Mouse (Mus musculus) liver, embryonic 16.5 days (tissue): ENCODE results near the gene Akr1cl. TPM values are rescaled to one million over a fixed set of nuclear protein-coding genes. Genes with fewer than 3 reads are reported as not detected.

Source experiments
- ATAC-seq: fragments of 200-750 bp; cut with Nextera tagmentation; 2 replicates; pipeline ENCODE4 v1.8.0; 2017; ENCODE audit warnings: low read depth, mild to moderate bottlenecking, moderate number of reproducible peaks, moderate library complexity
- H3K27ac ChIP-seq: fragments of 300-500 bp; sonication (generic); 2 replicates; pipeline ENCODE4 v1.5.1; 2014; ENCODE audit warnings: mild to moderate bottlenecking, low read length
- H3K27me3 ChIP-seq: fragments of 300-500 bp; sonication (generic); 2 replicates; pipeline ENCODE4 v1.6.1; 2014; ENCODE audit warnings: low read depth, low read length, mixed read lengths; ENCODE audit not compliant: control insufficient read depth, insufficient read depth
- H3K36me3 ChIP-seq: fragments of 300-500 bp; sonication (generic); 2 replicates; pipeline ENCODE4 v1.6.1; 2014; ENCODE audit warnings: mild to moderate bottlenecking; ENCODE audit not compliant: control insufficient read depth, insufficient read depth
- H3K4me1 ChIP-seq: fragments of 300-500 bp; sonication (generic); 2 replicates; pipeline ENCODE4 v1.6.1; 2014; ENCODE audit warnings: low read depth, low read length, mixed read lengths; ENCODE audit not compliant: control insufficient read depth
- H3K4me2 ChIP-seq: fragments of 300-500 bp; sonication (generic); 2 replicates; pipeline ENCODE4 v1.6.1; 2014; ENCODE audit warnings: low read depth, low read length, mixed read lengths
- H3K4me3 ChIP-seq: fragments of 300-500 bp; sonication (generic); 2 replicates; pipeline ENCODE4 v1.5.1; 2014; ENCODE audit warnings: low read depth, mild to moderate bottlenecking, low read length
- H3K9ac ChIP-seq: fragments of 300-500 bp; sonication (generic); 2 replicates; pipeline ENCODE4 v1.6.1; 2014; ENCODE audit warnings: low read depth, low read length
- H3K9me3 ChIP-seq: fragments of 300-500 bp; sonication (generic); replicated peaks from 2 replicates; pipeline ENCODE4 v1.6.1; 2016; ENCODE audit warnings: low read length; ENCODE audit not compliant: control insufficient read depth
- WGBS: fragments of 180-500 bp; shearing (Covaris S2); extraction: QIAGEN DNeasy Blood & Tissue Kit; methylation state at CpG from one replicate; pipeline ENCODE4 v1.1.7; 2014; ENCODE audit not compliant: insufficient replicate concordance; 5-methylcytosine and 5-hydroxymethylcytosine counted together
- polyA plus RNA-seq: library from polyadenylated mRNA; unstranded; fragments of >200 nt; fragmentation: Nextera tagmentation; extraction: Ambion mirVana; gene quantifications from 2 replicates; pipeline ENCODE4 v1.2.1, GENCODE M21; 2015

The Akr1cl gene
- polyA plus RNA-seq, 1 experiment from 2014 or later: 0.25 TPM

GRCm38 (mm10) chr1:64978321-64978799 lies 54.2 kb downstream of the Akr1cl start:
- WGBS: 50% methylated on average over 7 of the region's 7 CpGs

GRCm38 (mm10) chr1:64975346-64975745 lies 57.2 kb downstream of the Akr1cl start:
- Histone ChIP-seq H3K9me3 (no peaks in the 10 kb centered on the region), H3K27ac (no peak overlapping the region), H3K4me3 (no peak overlapping the region), H3K36me3 (no peaks in the 10 kb centered on the region), H3K27me3 (no peaks in the 10 kb centered on the region), H3K4me1 (no peaks in the 10 kb centered on the region), H3K9ac (no peak overlapping the region), H3K4me2 (no peak overlapping the region)
- no peak for ATAC-seq
- WGBS: 46% methylated on average over 7 of the region's 7 CpGs

More at GRCm38 (mm10) chr1:64978321-64978799, 54.2 kb downstream of the Akr1cl start:
- Histone ChIP-seq H3K36me3 (no peaks in the 10 kb centered on the region), H3K27me3 (no peaks in the 10 kb centered on the region), H3K9ac (no peak overlapping the region), H3K4me2 (no peak overlapping the region), H3K4me3 (no peak overlapping the region), H3K4me1 (no peaks in the 10 kb centered on the region), H3K9me3 (no peaks in the 10 kb centered on the region), H3K27ac (no peak overlapping the region)
- no peak for ATAC-seq

GRCm38 (mm10) chr1:64970685-64971084 lies 61.9 kb downstream of the Akr1cl start:
- H3K9ac ChIP-seq: no peak overlapping the region
- WGBS: 47% methylated on average over 5 of the region's 5 CpGs
- no peak overlapping the region for H3K4me3 ChIP-seq
- no peak overlapping the region for H3K27ac ChIP-seq
- H3K36me3 ChIP-seq: no peaks in the 10 kb centered on the region
- no peaks in the 10 kb centered on the region for H3K27me3 ChIP-seq
- no peak overlapping the region for H3K4me2 ChIP-seq
- H3K4me1 ChIP-seq: no peaks in the 10 kb centered on the region
- ATAC-seq: no peak
- H3K9me3 ChIP-seq: no peaks in the 10 kb centered on the region

Other genes with a start within 250 kb of the Akr1cl start
- 2.0 and 2.5 TPM in 2 replicates for gene Plekhm3, start 75.9 kb downstream of the Akr1cl start, polyA plus RNA-seq
- gene Cryge, start 18.4 kb upstream of the Akr1cl start, polyA plus RNA-seq: not detected in 2 replicates
- not detected in 2 replicates for gene Crygd, start 30.7 kb upstream of the Akr1cl start, polyA plus RNA-seq
- gene Crygc, start 40.9 kb upstream of the Akr1cl start, polyA plus RNA-seq: not detected in 2 replicates
- gene Crygb, start 49.5 kb upstream of the Akr1cl start, polyA plus RNA-seq: not detected in 2 replicates
- not detected in 2 replicates for gene Cryga, start 70.6 kb upstream of the Akr1cl start, polyA plus RNA-seq
- gene Gm28845, start 86.8 kb upstream of the Akr1cl start, polyA plus RNA-seq: not detected in 2 replicates
- 0.13 and 0.48 TPM in 2 replicates for gene D630023F18Rik, start 90.5 kb upstream of the Akr1cl start, polyA plus RNA-seq
- 136 and 151 TPM in 2 replicates for gene Idh1, start 153.7 kb upstream of the Akr1cl start, polyA plus RNA-seq
- 3.5 and 3.7 TPM in 2 replicates for gene Pikfyve, start 153.9 kb upstream of the Akr1cl start, polyA plus RNA-seq
- not detected in 2 replicates for gene Pth2r, start 249.3 kb upstream of the Akr1cl start, polyA plus RNA-seq